ENCODE assay signal across 10 mouse cellular contexts in the genomic region with DNA sequence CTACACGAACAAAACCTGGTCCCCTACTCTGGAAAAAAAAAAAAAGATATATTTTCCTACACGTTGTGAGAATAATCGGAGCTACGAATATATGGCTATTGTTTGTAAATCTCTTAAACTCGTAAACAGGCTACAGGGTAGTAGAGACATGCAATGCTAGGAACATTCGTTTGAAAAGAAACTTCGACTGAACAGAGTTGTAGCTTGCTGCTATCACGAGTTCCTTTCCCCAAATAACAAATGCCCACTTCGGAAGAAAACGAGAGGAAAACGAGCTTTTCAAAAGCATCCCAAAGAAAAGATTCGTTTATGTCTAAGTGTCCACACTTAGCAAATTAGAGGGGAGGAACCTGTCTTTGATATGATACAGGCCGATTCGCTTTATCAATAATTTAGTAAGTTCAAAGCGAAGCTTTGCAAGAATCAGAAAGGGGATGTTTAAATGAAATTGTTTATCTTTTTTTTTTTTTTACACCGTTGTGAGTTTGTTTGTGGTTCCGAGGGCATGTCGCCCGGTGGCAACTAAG. TPM values are rescaled to one million over a fixed set of nuclear protein-coding genes. Genes with fewer than 3 reads are reported as not detected.
DNase-seq lines count a peak whose midpoint lies in the region; ATAC-seq and TF ChIP-seq lines count a peak whose summit lies in the region.
"Had no signal": no experiment of that assay in that cellular context is flagged by ENCODE, and none has a peak within 500 bp of the region (broad histone marks: within the 10 kb centered on the region; RNA-seq: fewer than 3 reads in every experiment).

No protein-coding gene starts in this region.

- no peak for TF ChIP-seq POLR2A in brain, embryonic 14.5 days (IDR thresholded peaks at IDR 0.05; ENCODE audit: borderline replicate concordance, extremely low read depth, insufficient read depth, insufficient read length, poor library complexity, severe bottlenecking)

- peaks cover 45% of the 10 kb centered on the region for H3K4me1 ChIP-seq in heart, embryonic 12.5 days (replicated peaks)
- peaks cover 71% of the 10 kb centered on the region for H3K4me1 ChIP-seq in hindbrain, embryonic 10.5 days (replicated peaks)
- H3K4me1 ChIP-seq in midbrain, embryonic 11.5 days (ENCODE audit: control insufficient read depth, insufficient read depth, low read length), result peaks cover 27% of the 10 kb centered on the region

- no peak overlapping the region for H3K9ac ChIP-seq in heart, embryonic 12.5 days
- H3K9ac ChIP-seq in midbrain, embryonic 11.5 days (ENCODE audit: low read length), result peak overlapping the region; percentile 63

- 3% methylated on average over 19 of the region's 19 CpGs for WGBS in heart, embryonic 12.5 days
- WGBS in hindbrain, embryonic 10.5 days, result 4% methylated on average over 19 of the region's 19 CpGs
- WGBS in midbrain, embryonic 11.5 days, result 6% methylated on average over 19 of the region's 19 CpGs

- H3K4me3 ChIP-seq in heart, embryonic 12.5 days, result peak overlapping the region; percentile 61; the same call in 1 of the 2 replicates
- peak overlapping the region; percentile 94 for H3K4me3 ChIP-seq in hindbrain, embryonic 10.5 days
- peak overlapping the region; percentile 83 for H3K4me3 ChIP-seq in midbrain, embryonic 11.5 days (ENCODE audit: low read depth, low read length)
- H3K4me3 ChIP-seq: heart, adult 2 months had no signal

- H3K36me3 ChIP-seq in heart, embryonic 12.5 days, result no peaks in the 10 kb centered on the region
- H3K36me3 ChIP-seq in hindbrain, embryonic 10.5 days, result peaks cover 18% of the 10 kb centered on the region
- no peaks in the 10 kb centered on the region for H3K36me3 ChIP-seq in midbrain, embryonic 11.5 days (ENCODE audit: control insufficient read depth, insufficient read depth, low read length)

- peak overlapping the region; percentile 87 for H3K4me2 ChIP-seq in heart, embryonic 12.5 days
- H3K4me2 ChIP-seq in midbrain, embryonic 11.5 days, result peak overlapping the region; percentile 87

- no peak overlapping the region for H3K27ac ChIP-seq in heart, embryonic 12.5 days (ENCODE audit: poor library complexity, severe bottlenecking)
- H3K27ac ChIP-seq in hindbrain, embryonic 10.5 days, result peak overlapping the region; percentile 96
- H3K27ac ChIP-seq in midbrain, embryonic 11.5 days (ENCODE audit: low read depth, low read length), result no peak overlapping the region
- H3K27ac ChIP-seq: heart, adult 2 months had no signal

- DNase-seq in heart, adult 9 months (ENCODE audit: low spot score in 2 of 2), result no peak
- peak; percentile 52 for DNase-seq in brain, embryonic 14.5 days (ENCODE audit: low read depth)
- DNase-seq in hindbrain, embryonic 10.5 days (ENCODE audit: low spot score), result no peak
- peak; percentile 91 for DNase-seq in midbrain, embryonic 11.5 days (ENCODE audit: low spot score, missing footprints)
- no peak for DNase-seq in thymus, postnatal 14 days
- DNase-seq in adrenal gland, adult 18-20 months (ENCODE audit: low spot score in 2 of 2), result no peak

- no peak for ATAC-seq in heart, embryonic 12.5 days (ENCODE audit: insufficient number of reproducible peaks, low FRiP score)
- no peak for ATAC-seq in midbrain, embryonic 11.5 days (ENCODE audit: low FRiP score)
- ATAC-seq in megakaryocyte-erythroid progenitor cell, adult 5-6 weeks (replicated peaks; ENCODE audit: low FRiP score, low TSS enrichment, poor library complexity, severe bottlenecking), result no peak

- TF ChIP-seq CTCF in brain, embryonic 14.5 days (IDR thresholded peaks at IDR 0.05; ENCODE audit: borderline replicate concordance, extremely low read depth, insufficient read depth, insufficient read length), result no peak

- peaks cover 67% of the 10 kb centered on the region for H3K27me3 ChIP-seq in heart, embryonic 12.5 days (replicated peaks)
- peaks cover 70% of the 10 kb centered on the region for H3K27me3 ChIP-seq in hindbrain, embryonic 10.5 days (ENCODE audit: insufficient read depth, poor library complexity, severe bottlenecking)
- peaks cover 27% of the 10 kb centered on the region for H3K27me3 ChIP-seq in midbrain, embryonic 11.5 days (ENCODE audit: control insufficient read depth, insufficient read depth, low read length)

- H3K9me3 ChIP-seq in heart, embryonic 12.5 days (replicated peaks), result no peaks in the 10 kb centered on the region
- H3K9me3 ChIP-seq in hindbrain, embryonic 10.5 days, result no peaks in the 10 kb centered on the region
- H3K9me3 ChIP-seq in midbrain, embryonic 11.5 days (ENCODE audit: control insufficient read depth, low read length), result no peaks in the 10 kb centered on the region

RNA-seq across cellular contexts. Expression of a gene that starts 1.6 kb away (rescaled TPM):
- 57.9 and 58.6 TPM in 2 replicates for polyA plus RNA-seq in heart, embryonic 12.5 days (2016; fragmentation: Nextera tagmentation; extraction: Ambion mirVana)
- 24.1 and 33.2 TPM in 2 replicates for polyA plus RNA-seq in brain, embryonic 14.5 days (2012; rRNA removed)
- 91.5 and 138 TPM in 2 replicates for polyA plus RNA-seq in hindbrain, embryonic 10.5 days (2016; fragmentation: Nextera tagmentation; extraction: Ambion mirVana)
- polyA plus RNA-seq in midbrain, embryonic 11.5 days (2014; fragmentation: Nextera tagmentation; extraction: Ambion mirVana), result 106 and 107 TPM in 2 replicates
- not detected in 2 replicates for total RNA-seq in megakaryocyte-erythroid progenitor cell, adult 5-6 weeks (2014; fragmentation: Nextera tagmentation)
- not detected in 2 replicates for total RNA-seq in megakaryocyte-erythroid progenitor cell, adult 5-6 weeks (2017)
- 1 to 10 TPM; 1.6 to 1.8 TPM for total RNA-seq in adrenal gland, adult 18-20 months (2021)
- total RNA-seq: monocyte, adult 5-6 weeks had no signal

Comparison
In these comparisons a context has a peak if more than half of its experiments do, and no peak if none do; other contexts are left out.
1. DNase-seq: peak in brain, embryonic 14.5 days (single experiment) and midbrain, embryonic 11.5 days (single experiment); none in heart, adult 9 months (0 of 2), hindbrain, embryonic 10.5 days (single experiment), thymus, postnatal 14 days (single experiment) and adrenal gland, adult 18-20 months (0 of 2).
2. Peak in every context shown above with its lines, with median percentiles within 50 percentile points of each other: H3K4me3 ChIP-seq.